Mouse (Mus musculus) ES-Bruce4 (cell line): ENCODE measurements around the gene Thap7. TPM values are rescaled to one million over a fixed set of nuclear protein-coding genes. Genes with fewer than 3 reads are reported as not detected.

Experiments
- H3K27ac ChIP-seq: 2 replicates; pipeline ENCODE4 v1.5.1; 2012; ENCODE audit warnings: low read length, inconsistent platforms; ENCODE audit not compliant: insufficient read depth
- H3K27me3 ChIP-seq: 2 replicates; pipeline ENCODE4 v1.6.1; 2012; ENCODE audit warnings: mild to moderate bottlenecking, low read length, inconsistent platforms; ENCODE audit not compliant: control insufficient read depth, poor library complexity, insufficient read depth, severe bottlenecking
- H3K36me3 ChIP-seq: 2 replicates; pipeline ENCODE4 v1.6.1; 2012; ENCODE audit warnings: inconsistent platforms, mild to moderate bottlenecking, low read length, moderate library complexity; ENCODE audit not compliant: control insufficient read depth, poor library complexity, insufficient read depth, severe bottlenecking
- H3K4me1 ChIP-seq: one replicate; pipeline ENCODE4 v1.8.1; 2011; ENCODE audit warnings: low read length; ENCODE audit not compliant: control insufficient read depth, insufficient read depth
- H3K4me3 ChIP-seq: 2 replicates; pipeline ENCODE4 v1.5.1; 2011; ENCODE audit warnings: low read depth, mild to moderate bottlenecking, low read length
- H3K9ac ChIP-seq: 2 replicates; pipeline ENCODE4 v1.6.1; 2012; ENCODE audit warnings: low read depth, mild to moderate bottlenecking, inconsistent platforms; ENCODE audit not compliant: poor library complexity, severe bottlenecking
- H3K9me3 ChIP-seq: replicated peaks from 2 replicates; pipeline ENCODE4 v1.6.1; 2012; ENCODE audit warnings: mild to moderate bottlenecking, low read length, inconsistent platforms; ENCODE audit not compliant: control insufficient read depth, poor library complexity, insufficient read depth, severe bottlenecking
- CTCF ChIP-seq: IDR thresholded peaks from one replicate; pipeline ENCODE4 v1.8.1; 2011; ENCODE audit warnings: low read depth, low read length
- EP300 ChIP-seq: IDR thresholded peaks from 2 replicates; pipeline ENCODE4 v1.6.1; 2011; ENCODE audit warnings: low read depth, low read length; ENCODE audit not compliant: insufficient read depth
- POLR2A ChIP-seq: IDR thresholded peaks from one replicate; pipeline ENCODE4 v1.8.1; 2011; ENCODE audit warnings: low read length; ENCODE audit not compliant: insufficient read depth
- polyA plus RNA-seq: library from polyadenylated mRNA; stranded (reverse); fragments of >200 nt; gene quantifications from 2 replicates; pipeline ENCODE4 v1.2.4, GENCODE M21; 2011; ENCODE audit warnings: low read depth; ENCODE audit not compliant: missing spikeins, insufficient read depth, insufficient read length

Gene Thap7
- polyA plus RNA-seq, 1 experiment = 13.1 TPM

- H3K27me3 ChIP-seq = no peaks in the 10 kb centered on the region
- H3K9ac ChIP-seq = peak overlapping the region; percentile 56; the same call in 1 of the 2 replicates
- TF ChIP-seq CTCF = peak; percentile 65
- TF ChIP-seq POLR2A = no peak
- H3K4me1 ChIP-seq = peaks cover 1% of the 10 kb centered on the region
- peak overlapping the region; percentile 36 for H3K4me3 ChIP-seq
- H3K27ac ChIP-seq = no peak overlapping the region
- H3K36me3 ChIP-seq = peaks cover 19% of the 10 kb centered on the region
- no peaks in the 10 kb centered on the region for H3K9me3 ChIP-seq
Measured at GRCm38 (mm10) chr16:17488478-17489468, 42.2 kb downstream of the Thap7 start.

GRCm38 (mm10) chr16:17486505-17486904 is 44.4 kb downstream of the Thap7 start:
- no peak overlapping the region for H3K4me3 ChIP-seq
- TF ChIP-seq EP300 = no peak
- no peak for TF ChIP-seq POLR2A
- TF ChIP-seq CTCF = no peak
- no peak overlapping the region for H3K27ac ChIP-seq
- no peak overlapping the region for H3K9ac ChIP-seq
- peaks cover 33% of the 10 kb centered on the region for H3K36me3 ChIP-seq
- H3K4me1 ChIP-seq = peaks cover 1% of the 10 kb centered on the region
- H3K9me3 ChIP-seq = no peaks in the 10 kb centered on the region
- H3K27me3 ChIP-seq = no peaks in the 10 kb centered on the region

GRCm38 (mm10) chr16:17481465-17481864 is 49.5 kb downstream of the Thap7 start:
- H3K27me3 ChIP-seq = no peaks in the 10 kb centered on the region
- no peak overlapping the region for H3K27ac ChIP-seq
- no peaks in the 10 kb centered on the region for H3K9me3 ChIP-seq
- H3K4me3 ChIP-seq = no peak overlapping the region
- H3K4me1 ChIP-seq = peaks cover 3% of the 10 kb centered on the region
- H3K36me3 ChIP-seq = peaks cover 43% of the 10 kb centered on the region
- no peak overlapping the region for H3K9ac ChIP-seq
- TF ChIP-seq POLR2A = no peak
- TF ChIP-seq EP300 = no peak
- no peak for TF ChIP-seq CTCF

- Histone ChIP-seq H3K9me3 (no peaks in the 10 kb centered on the region), H3K4me1 (peaks cover 3% of the 10 kb centered on the region), H3K27ac (peak overlapping the region; percentile 26), H3K4me3 (no peak overlapping the region), H3K36me3 (peaks cover 24% of the 10 kb centered on the region), H3K27me3 (no peaks in the 10 kb centered on the region), H3K9ac (0 out of 2 replicates have a peak overlapping the region, but pooled peaks have one; percentile 33)
- no peak for TF ChIP-seq CTCF
- no peak for TF ChIP-seq EP300
- TF ChIP-seq POLR2A = no peak
Measured at GRCm38 (mm10) chr16:17478331-17478943, 52.5 kb downstream of the Thap7 start.

Other genes starting within 250 kb of the Thap7 start
- gene Serpind1, start 199.8 kb downstream of the Thap7 start, polyA plus RNA-seq = not detected in 2 replicates
- 17.0 and 18.9 TPM in 2 replicates for gene Snap29, start 125.2 kb downstream of the Thap7 start, polyA plus RNA-seq
- 45.2 and 50.1 TPM in 2 replicates for gene Pi4ka, start 124.8 kb downstream of the Thap7 start, polyA plus RNA-seq
- gene Crkl, start 79.1 kb downstream of the Thap7 start, polyA plus RNA-seq = 45.7 and 48.9 TPM in 2 replicates
- gene Aifm3, start 41.5 kb downstream of the Thap7 start, polyA plus RNA-seq = 6.4 and 7.5 TPM in 2 replicates
- 46.1 and 46.6 TPM in 2 replicates for gene Lztr1, start 22.4 kb downstream of the Thap7 start, polyA plus RNA-seq
- gene Lrrc74b, start 30.1 kb upstream of the Thap7 start, polyA plus RNA-seq = 1.6 and 1.8 TPM in 2 replicates
- 0.25 TPM in 1 of 2 replicates, not detected in the other for gene P2rx6, start 30.7 kb upstream of the Thap7 start, polyA plus RNA-seq
- 2.0 and 2.8 TPM in 2 replicates for gene Slc7a4, start 52.1 kb upstream of the Thap7 start, polyA plus RNA-seq
- gene Smpd4, start 88.2 kb upstream of the Thap7 start, polyA plus RNA-seq = 97.7 and 104 TPM in 2 replicates
- 1.6 and 2.7 TPM in 2 replicates for gene Ccdc74a, start 115.3 kb upstream of the Thap7 start, polyA plus RNA-seq
- gene Med15, start 201.8 kb upstream of the Thap7 start, polyA plus RNA-seq = 51.5 and 54.7 TPM in 2 replicates
- gene Klhl22, start 228.5 kb upstream of the Thap7 start, polyA plus RNA-seq = 40.2 and 44.0 TPM in 2 replicates